Mouse (Mus musculus): Measurements from ENCODE around the gene Doc2b. TPM values are rescaled to one million over a fixed set of nuclear protein-coding genes. Genes with fewer than 3 reads are reported as not detected.

Gene Doc2b
- polyA plus RNA-seq, 2 experiments: 0.01 TPM; not detected in 1

DNA sequence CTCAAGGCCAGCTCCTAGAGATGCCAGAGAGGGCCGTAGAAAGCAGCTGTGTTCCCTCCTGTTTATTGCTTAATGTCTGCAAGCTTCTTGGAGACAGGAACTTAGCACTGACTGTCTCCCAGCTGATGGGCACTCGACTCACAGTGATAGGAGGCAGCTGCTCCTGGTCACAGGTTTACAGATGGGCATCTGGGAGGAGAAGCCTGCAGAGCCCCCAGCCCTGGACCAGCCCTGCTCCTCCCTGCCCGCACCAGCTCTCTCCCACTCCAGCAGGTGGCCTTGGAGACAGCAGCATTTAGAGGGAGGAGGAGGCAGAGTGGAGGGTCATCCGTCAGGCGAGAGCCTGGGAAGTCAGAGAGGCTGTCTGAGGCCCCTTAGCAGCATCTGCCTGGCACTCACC, 11.6 kb upstream of the Doc2b start:
- H3K9ac ChIP-seq (replicated peaks): no peak overlapping the region
- no peak overlapping the region for H3K4me2 ChIP-seq (ENCODE audit: low read depth)
- no peak for DNase-seq (ENCODE audit: low read depth in 3 of 3, low spot score in 3 of 3)
- H3K9me3 ChIP-seq (ENCODE audit: control insufficient read depth, low read length): no peaks in the 10 kb centered on the region
- no peak overlapping the region for H3K4me3 ChIP-seq (ENCODE audit: insufficient read depth in 1 of 2, low read depth in 2 of 2, low read length in 2 of 2)
- no peak overlapping the region for H3K27ac ChIP-seq
- no peak for TF ChIP-seq EP300 (IDR thresholded peaks at IDR 0.05; ENCODE audit: low read depth)
- TF ChIP-seq CTCF (IDR thresholded peaks at IDR 0.05; ENCODE audit: low read depth): no peak
- no peak for ATAC-seq (ENCODE audit: insufficient read depth)
- H3K27me3 ChIP-seq (ENCODE audit: control insufficient read depth, insufficient read depth, low read length): no peaks in the 10 kb centered on the region
- H3K36me3 ChIP-seq (replicated peaks; ENCODE audit: control insufficient read depth, insufficient read depth, low read depth): no peaks in the 10 kb centered on the region
- 49% methylated on average over 5 of the region's 5 CpGs for WGBS (ENCODE audit: insufficient replicate concordance)
- H3K4me1 ChIP-seq (replicated peaks; ENCODE audit: control insufficient read depth in 2 of 2, insufficient read depth in 2 of 2, low read length in 1 of 2): no peaks in the 10 kb centered on the region; a peak in 1 of 4 replicates

DNA sequence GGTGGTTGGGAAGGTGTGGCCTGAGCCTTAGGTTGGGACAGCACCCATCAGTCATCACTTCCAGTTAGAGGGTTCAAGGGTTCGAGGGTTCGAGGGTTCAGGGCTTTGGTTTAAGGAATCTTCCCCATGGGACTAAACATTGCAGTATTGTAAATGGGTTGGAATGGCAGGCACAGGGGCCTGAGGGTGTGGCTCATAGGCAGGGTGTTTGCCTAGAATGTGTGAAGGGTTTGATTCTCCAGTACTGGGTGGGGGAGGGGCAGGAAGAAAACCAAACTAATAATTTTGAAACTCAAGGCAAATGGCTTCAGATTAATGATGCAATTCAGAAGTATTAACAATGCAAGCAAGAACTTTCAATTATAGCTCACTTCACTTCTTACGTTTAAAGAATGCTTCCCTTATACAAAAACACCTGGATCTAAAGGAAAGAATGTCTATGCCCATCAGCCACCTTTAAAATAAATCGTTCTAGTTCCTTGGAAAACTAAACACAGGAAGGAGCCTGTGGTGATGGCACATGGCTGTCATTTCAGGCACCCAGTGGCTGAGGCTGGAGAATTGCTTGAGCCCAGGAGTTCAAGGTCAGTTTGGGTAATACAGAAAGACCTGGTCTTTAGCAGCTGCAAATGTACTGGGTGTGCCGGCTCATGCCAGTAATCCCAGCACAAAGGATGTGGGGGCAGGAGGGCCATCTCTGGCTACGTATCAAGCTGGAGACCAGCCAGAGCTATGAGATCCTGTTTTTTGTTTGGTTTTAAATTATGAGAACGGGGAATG, 6.1 kb upstream of the Doc2b start:
- Histone ChIP-seq H3K27me3 (ENCODE audit: control insufficient read depth, insufficient read depth, low read length) (peaks cover 2% of the 10 kb centered on the region), H3K9me3 (ENCODE audit: control insufficient read depth, low read length) (no peaks in the 10 kb centered on the region), H3K36me3 (replicated peaks; ENCODE audit: control insufficient read depth, insufficient read depth, low read depth) (no peaks in the 10 kb centered on the region), H3K9ac (replicated peaks) (no peak overlapping the region), H3K4me1 (replicated peaks; ENCODE audit: control insufficient read depth in 2 of 2, insufficient read depth in 2 of 2, low read length in 1 of 2) (no peaks in the 10 kb centered on the region), H3K4me2 (ENCODE audit: low read depth) (no peak overlapping the region), H3K27ac (no peak overlapping the region), H3K4me3 (ENCODE audit: insufficient read depth in 1 of 2, low read depth in 2 of 2, low read length in 2 of 2) (no peak overlapping the region)
- DNase-seq (ENCODE audit: low read depth in 3 of 3, low spot score in 3 of 3) (no peak), ATAC-seq (ENCODE audit: insufficient read depth) (no peak)
- 64% methylated on average over 7 of the region's 7 CpGs for WGBS (ENCODE audit: insufficient replicate concordance)
- TF ChIP-seq EP300 (IDR thresholded peaks at IDR 0.05; ENCODE audit: low read depth): no peak
- no peak for TF ChIP-seq CTCF (IDR thresholded peaks at IDR 0.05; ENCODE audit: low read depth)

DNA sequence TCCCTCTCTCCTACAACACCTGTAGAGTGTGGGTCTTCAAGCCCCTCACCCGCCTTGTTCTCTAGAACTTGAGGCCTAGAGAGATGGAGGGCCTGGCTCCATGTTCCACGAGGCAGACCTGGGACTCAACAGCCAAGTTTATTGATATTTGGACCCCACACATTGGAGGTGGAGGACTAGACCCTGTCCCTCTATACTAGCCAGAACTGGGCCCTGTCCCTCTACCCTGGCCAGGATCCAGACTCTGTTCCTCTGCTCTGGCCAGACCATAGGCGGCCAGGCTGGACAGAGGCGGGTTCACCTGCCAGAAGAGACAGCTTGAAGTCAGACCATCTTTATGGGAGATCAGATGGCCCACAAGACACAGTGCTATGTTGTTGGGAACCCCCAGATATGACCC, 5.5 kb upstream of the Doc2b start:
- DNase-seq (ENCODE audit: low read depth in 3 of 3, low spot score in 3 of 3): no peak
- TF ChIP-seq EP300 (IDR thresholded peaks at IDR 0.05; ENCODE audit: low read depth) (no peak), CTCF (IDR thresholded peaks at IDR 0.05; ENCODE audit: low read depth) (no peak)
- ATAC-seq (ENCODE audit: insufficient read depth): no peak

DNA sequence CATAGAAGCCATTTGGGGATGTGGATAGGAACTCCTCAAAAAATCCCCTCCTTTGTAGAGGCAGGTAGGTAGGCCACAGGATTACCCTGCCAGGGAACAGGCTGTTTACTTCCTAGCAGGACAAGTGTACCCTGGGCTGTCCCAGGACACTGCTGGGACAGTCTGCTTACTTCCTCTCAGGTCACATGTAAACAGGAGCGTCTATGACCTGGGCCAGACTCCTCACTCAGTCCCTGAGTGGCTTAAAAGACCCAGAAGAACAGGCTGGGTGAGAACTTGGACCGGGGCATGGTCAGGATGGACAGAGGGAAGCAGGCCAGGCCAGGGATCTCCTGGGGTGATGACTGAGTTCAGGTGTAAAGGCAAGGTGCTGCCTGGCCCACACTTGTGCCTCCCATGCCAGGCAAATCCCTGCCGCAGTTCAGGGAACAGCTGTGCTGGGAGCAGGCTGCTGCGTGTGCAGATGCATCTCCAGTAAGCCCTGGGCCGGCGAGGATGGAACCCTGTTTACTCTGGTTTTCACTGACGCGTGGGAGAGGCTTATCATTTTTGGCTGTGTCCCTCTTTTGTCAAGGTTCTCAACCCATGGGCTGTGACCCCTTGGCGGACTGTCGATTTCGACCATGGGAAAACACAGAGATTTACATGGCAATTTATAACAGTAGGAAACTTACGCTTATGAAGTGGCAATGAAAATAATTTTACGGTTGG, 842 bp upstream of the Doc2b start:
- Histone ChIP-seq H3K9ac (replicated peaks) (no peak overlapping the region), H3K36me3 (replicated peaks; ENCODE audit: control insufficient read depth, insufficient read depth, low read depth) (no peaks in the 10 kb centered on the region), H3K4me1 (replicated peaks; ENCODE audit: control insufficient read depth in 2 of 2, insufficient read depth in 2 of 2, low read length in 1 of 2) (no peaks in the 10 kb centered on the region), H3K4me2 (ENCODE audit: low read depth) (no peak overlapping the region), H3K27ac (no peak overlapping the region), H3K4me3 (ENCODE audit: insufficient read depth in 1 of 2, low read depth in 2 of 2, low read length in 2 of 2) (no peak overlapping the region), H3K9me3 (ENCODE audit: control insufficient read depth, low read length) (no peaks in the 10 kb centered on the region), H3K27me3 (ENCODE audit: control insufficient read depth, insufficient read depth, low read length) (peaks cover 37% of the 10 kb centered on the region)
- no peak for TF ChIP-seq EP300 (IDR thresholded peaks at IDR 0.05; ENCODE audit: low read depth)
- no peak for TF ChIP-seq CTCF (IDR thresholded peaks at IDR 0.05; ENCODE audit: low read depth)
- 60% methylated on average over 13 of the region's 13 CpGs for WGBS (ENCODE audit: insufficient replicate concordance)
- no peak for ATAC-seq (ENCODE audit: insufficient read depth)
- DNase-seq (ENCODE audit: low read depth in 3 of 3, low spot score in 3 of 3): no peak

More for the DNA sequence above, 5.5 kb upstream of the Doc2b start:
- Histone ChIP-seq H3K4me2 (ENCODE audit: low read depth) (no peak overlapping the region), H3K27ac (no peak overlapping the region), H3K27me3 (ENCODE audit: control insufficient read depth, insufficient read depth, low read length) (peaks cover 8% of the 10 kb centered on the region), H3K36me3 (replicated peaks; ENCODE audit: control insufficient read depth, insufficient read depth, low read depth) (no peaks in the 10 kb centered on the region), H3K4me3 (ENCODE audit: insufficient read depth in 1 of 2, low read depth in 2 of 2, low read length in 2 of 2) (no peak overlapping the region), H3K9me3 (ENCODE audit: control insufficient read depth, low read length) (no peaks in the 10 kb centered on the region), H3K9ac (replicated peaks) (no peak overlapping the region), H3K4me1 (replicated peaks; ENCODE audit: control insufficient read depth in 2 of 2, insufficient read depth in 2 of 2, low read length in 1 of 2) (no peaks in the 10 kb centered on the region)
- 60% methylated on average over 4 of the region's 4 CpGs for WGBS (ENCODE audit: insufficient replicate concordance)

DNA sequence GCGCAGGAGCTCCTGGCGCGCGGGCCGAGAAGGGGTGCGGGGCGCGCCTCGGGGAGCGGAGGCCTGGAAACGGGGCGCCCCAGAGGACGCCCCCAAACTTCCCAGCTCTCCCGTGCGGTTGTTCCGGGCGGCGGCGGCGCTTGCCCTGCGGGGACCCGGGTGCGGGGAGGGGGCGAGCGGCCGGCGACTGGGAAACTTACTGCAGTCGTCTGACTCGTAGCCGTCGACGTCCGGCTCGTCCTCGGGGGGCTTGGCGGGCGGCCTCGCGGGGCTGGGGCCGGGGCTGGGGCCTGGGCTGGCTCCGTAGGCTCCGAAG, 570 bp downstream of the Doc2b start:
- Histone ChIP-seq H3K9ac (replicated peaks) (no peak overlapping the region), H3K27ac (no peak overlapping the region), H3K4me3 (ENCODE audit: insufficient read depth in 1 of 2, low read depth in 2 of 2, low read length in 2 of 2) (peak overlapping the region in 1 of 2 experiments; percentile 22; a peak in 1 of 4 replicates), H3K4me2 (ENCODE audit: low read depth) (peak overlapping the region; percentile 27; the same call in 1 of the 2 replicates), H3K36me3 (replicated peaks; ENCODE audit: control insufficient read depth, insufficient read depth, low read depth) (no peaks in the 10 kb centered on the region), H3K9me3 (ENCODE audit: control insufficient read depth, low read length) (no peaks in the 10 kb centered on the region), H3K4me1 (replicated peaks; ENCODE audit: control insufficient read depth in 2 of 2, insufficient read depth in 2 of 2, low read length in 1 of 2) (no peaks in the 10 kb centered on the region), H3K27me3 (ENCODE audit: control insufficient read depth, insufficient read depth, low read length) (peaks cover 37% of the 10 kb centered on the region)
- DNase-seq (ENCODE audit: low read depth in 3 of 3, low spot score in 3 of 3): no peak
- ATAC-seq (ENCODE audit: insufficient read depth): no peak
- WGBS (ENCODE audit: insufficient replicate concordance): 6% methylated on average over 42 of the region's 42 CpGs
- TF ChIP-seq EP300 (IDR thresholded peaks at IDR 0.05; ENCODE audit: low read depth) (no peak), CTCF (IDR thresholded peaks at IDR 0.05; ENCODE audit: low read depth) (no peak)
